31 mouse cellular contexts compared by ENCODE assay signal in the genomic region with DNA sequence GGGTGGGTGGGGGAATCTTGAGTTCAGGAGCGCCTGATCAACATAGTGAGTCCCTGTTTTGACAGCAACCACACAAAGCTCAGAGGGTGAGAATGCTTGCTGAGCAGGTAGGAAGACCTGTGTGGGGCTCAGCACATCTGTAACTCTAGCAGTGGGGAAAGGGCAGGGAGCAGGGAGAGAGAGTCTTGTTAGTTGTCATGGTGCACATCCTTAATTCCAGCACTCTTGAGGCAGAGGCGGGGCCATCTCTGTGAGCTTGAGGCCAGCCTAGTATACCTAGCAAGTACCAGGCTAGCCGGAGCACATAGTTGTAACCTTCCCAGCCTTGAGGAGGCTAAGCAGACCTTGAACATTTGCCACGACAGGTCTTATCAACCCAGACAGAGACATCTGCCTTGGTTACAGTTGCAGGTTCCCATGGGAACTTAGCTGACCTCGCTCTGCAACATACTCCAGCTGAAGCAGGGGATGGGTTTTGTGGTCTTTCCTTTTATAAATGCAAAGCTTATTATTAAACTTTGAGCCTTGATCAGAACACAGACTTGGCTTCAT. TPM values are rescaled to one million over a fixed set of nuclear protein-coding genes. Genes with fewer than 3 reads are reported as not detected.
DNase-seq lines count a peak whose midpoint lies in the region; ATAC-seq and TF ChIP-seq lines count a peak whose summit lies in the region.
"Had no signal": no experiment of that assay in that cellular context is flagged by ENCODE, and none has a peak within 500 bp of the region (broad histone marks: within the 10 kb centered on the region; RNA-seq: fewer than 3 reads in every experiment).

No protein-coding gene starts in this region.

- intact Hi-C loops in left cerebral cortex, postnatal 10 days (cut with DNase I), result loop anchor here (10.0 kb wide), 1 partner anchor 435 kb away; the partner anchor contains the start of gene Blcap

- H3K27ac ChIP-seq in MEL (ENCODE audit: control insufficient read depth, low read depth, low read length), result peak overlapping the region; percentile 31; the same call in 1 of the 2 replicates
- H3K27ac ChIP-seq: embryonic facial prominence, embryonic 12.5 days; forebrain, embryonic 12.5 days; heart, embryonic 13.5 days; hindbrain, embryonic 15.5 days had no signal

- ATAC-seq in megakaryocyte, adult 5-6 weeks (ENCODE audit: poor library complexity, severe bottlenecking), result no peak
- ATAC-seq in megakaryocyte progenitor cell, adult 5-6 weeks (replicated peaks; ENCODE audit: poor library complexity), result peak; percentile 32
- ATAC-seq: activated CD4-positive, CD25-positive, alpha-beta regulatory T cell, adult 4 months; CD4-positive, CD25-positive, alpha-beta regulatory T cell, adult 4 months; forebrain, embryonic 16.5 days; inflammation-experienced regulatory T-cells, adult 6 months; Patski had no signal

- peak overlapping the region; percentile 3 for H3K4me3 ChIP-seq in megakaryocyte, embryonic 14.5 days (replicated peaks)
- H3K4me3 ChIP-seq in MEL (ENCODE audit: control insufficient read depth in 1 of 2, insufficient read depth in 1 of 2, low read depth in 2 of 2, low read length in 2 of 2), result no peak overlapping the region
- H3K4me3 ChIP-seq: embryonic facial prominence, embryonic 12.5 days; forebrain, embryonic 12.5 days; heart, embryonic 13.5 days; hindbrain, embryonic 15.5 days had no signal

- no peak for TF ChIP-seq RAD21 in MEL (IDR thresholded peaks at IDR 0.05; ENCODE audit: low read depth, low read length)

- DNase-seq in A20 (ENCODE audit: low read depth, low spot score) (peak; percentile 52), MEL (ENCODE audit: low read depth, low spot score) (peak; percentile 67)
- DNase-seq in frontal cortex, postnatal 25 days (ENCODE audit: low spot score in 2 of 2), result no peak
- no peak for DNase-seq in left cerebral cortex, postnatal 10 days (ENCODE audit: extremely low spot score in 1 of 2, low spot score in 2 of 2)
- DNase-seq: adrenal gland, adult 2 months; adrenal gland, postnatal 36 days; cerebellum, adult 11 months; cerebellum, adult 9-10 months; cerebellum, postnatal 25 days; gastrocnemius, postnatal 14 days; heart, postnatal 36 days had no signal

- H3K36me3 ChIP-seq in megakaryocyte, embryonic 14.5 days (replicated peaks; ENCODE audit: low read length), result peaks cover 8% of the 10 kb centered on the region
- peaks cover 0 to 24% of the 10 kb centered on the region in 2 experiments; a peak in 2 of 4 replicates for H3K36me3 ChIP-seq in MEL (ENCODE audit: control insufficient read depth in 1 of 2, insufficient read depth in 2 of 2, low read length in 2 of 2)
- H3K36me3 ChIP-seq: embryonic facial prominence, embryonic 12.5 days; heart, embryonic 13.5 days; hindbrain, embryonic 15.5 days had no signal

- H3K4me1 ChIP-seq in megakaryocyte, embryonic 14.5 days, result peaks cover 41% of the 10 kb centered on the region
- H3K4me1 ChIP-seq in MEL (ENCODE audit: control insufficient read depth in 1 of 2, insufficient read depth in 2 of 2, low read length in 2 of 2), result peaks cover 3 to 27% of the 10 kb centered on the region in 2 experiments; a peak in 3 of 4 replicates
- H3K4me1 ChIP-seq: embryonic facial prominence, embryonic 12.5 days; heart, embryonic 13.5 days had no signal

- peaks cover 4% of the 10 kb centered on the region for H3K79me2 ChIP-seq in MEL (ENCODE audit: control insufficient read depth, insufficient read depth, low read length, poor library complexity)

- peak; percentile 11 to 63; a peak in 2 of 4 replicates for TF ChIP-seq EP300 in MEL (IDR thresholded peaks at IDR 0.05; ENCODE audit: low read depth in 1 of 2, low read length in 2 of 2)

- TF ChIP-seq POLR2A in MEL (IDR thresholded peaks at IDR 0.05; ENCODE audit: control insufficient read depth in 1 of 2, insufficient read depth in 1 of 2, low read depth in 1 of 2, low read length in 2 of 2, poor library complexity in 1 of 2), result no peak

- H3K9me3 ChIP-seq in megakaryocyte, embryonic 14.5 days, result no peaks in the 10 kb centered on the region; the same call in 1 of the 2 replicates
- H3K9me3 ChIP-seq in MEL (replicated peaks; ENCODE audit: insufficient read depth, low read length), result no peaks in the 10 kb centered on the region
- H3K9me3 ChIP-seq: embryonic facial prominence, embryonic 12.5 days; hindbrain, embryonic 15.5 days had no signal

- H3K27me3 ChIP-seq in megakaryocyte, embryonic 14.5 days (replicated peaks), result no peaks in the 10 kb centered on the region
- H3K27me3 ChIP-seq in MEL (ENCODE audit: control insufficient read depth in 1 of 2, insufficient read depth in 2 of 2, low read length in 2 of 2), result no peaks in the 10 kb centered on the region
- H3K27me3 ChIP-seq: embryonic facial prominence, embryonic 12.5 days; forebrain, embryonic 12.5 days; heart, embryonic 13.5 days; hindbrain, embryonic 15.5 days; Patski had no signal

- H3K9ac ChIP-seq in MEL (ENCODE audit: control insufficient read depth, low read depth, low read length, poor library complexity, severe bottlenecking), result no peak overlapping the region
- H3K9ac ChIP-seq: embryonic facial prominence, embryonic 12.5 days; forebrain, embryonic 12.5 days; heart, embryonic 13.5 days; hindbrain, embryonic 15.5 days had no signal

- TF ChIP-seq CTCF in MEL (IDR thresholded peaks at IDR 0.05 in 2 of 3, conservative IDR thresholded peaks at IDR 0.05 in 1 of 3; ENCODE audit: control insufficient read depth in 1 of 3, insufficient read depth in 1 of 3, low read depth in 2 of 3, low read length in 3 of 3, poor library complexity in 1 of 3, severe bottlenecking in 1 of 3), result no peak

TF ChIP-seq in MEL, 35 proteins besides CTCF, POLR2A, EP300 and RAD21:
- TF ChIP-seq ETS1 (IDR thresholded peaks at IDR 0.05; ENCODE audit: low read depth, low read length), result peak; percentile 62
- no peak for TF ChIP-seq RCOR1 (IDR thresholded peaks at IDR 0.05; ENCODE audit: low read depth, low read length)
- TF ChIP-seq GATA1 (IDR thresholded peaks at IDR 0.05; ENCODE audit: low read depth, low read length), result 0 out of 2 replicates have a peak, but pooled peaks have one; percentile 42
- TF ChIP-seq TAL1 (IDR thresholded peaks at IDR 0.05; ENCODE audit: low read length), result peak; percentile 71
- TF ChIP-seq NRF1 (IDR thresholded peaks at IDR 0.05; ENCODE audit: insufficient read depth, low read depth, low read length, poor library complexity, severe bottlenecking), result no peak
- TF ChIP-seq POLR2AphosphoS2 (IDR thresholded peaks at IDR 0.05; ENCODE audit: low read length), result no peak
- no peak for TF ChIP-seq SMC3 (IDR thresholded peaks at IDR 0.05; ENCODE audit: low read depth, low read length)
- peak; percentile 68 for TF ChIP-seq TCF12 (IDR thresholded peaks at IDR 0.05; ENCODE audit: low read depth, low read length)
TF ChIP-seq in MEL: peak in this region for 4.

RNA-seq across cellular contexts. Expression of gene Samhd1, which starts 4.3 kb away (rescaled TPM):
- 16.0 and 27.3 TPM in 2 replicates for polyA plus RNA-seq in megakaryocyte, embryonic 14.5 days (2012; ENCODE audit: insufficient read depth, low replicate concordance)
- total RNA-seq in megakaryocyte, adult 5-6 weeks (2015), result 730 and 815 TPM in 2 replicates
- 599 and 677 TPM in 2 replicates for total RNA-seq in megakaryocyte, adult 5-6 weeks (2017)
- 15.7 and 19.7 TPM in 2 replicates for total RNA-seq in MEL (2012; rRNA removed)
- 10 to 100 TPM; 50.5 to 76.8 TPM for polyA plus RNA-seq in MEL (2012; ENCODE audit: insufficient read depth in 1 of 2, insufficient read length in 2 of 2, low read depth in 1 of 2, low replicate concordance in 2 of 2, missing spikeins in 1 of 2)
- total RNA-seq in megakaryocyte progenitor cell, adult 5-6 weeks (2015), result 90.6 and 93.0 TPM in 2 replicates
- 60.4 and 62.9 TPM in 2 replicates for total RNA-seq in megakaryocyte progenitor cell, adult 5-6 weeks (2017)
- total RNA-seq in left cerebral cortex, postnatal 10 days (2021), result 10 to 100 TPM; 16.7 to 17.4 TPM

RNA-seq across cellular contexts. Expression of gene Tldc2, which starts 52.5 kb away (rescaled TPM):
- not detected in 2 replicates for polyA plus RNA-seq in megakaryocyte, embryonic 14.5 days (2012; ENCODE audit: insufficient read depth, low replicate concordance)
- total RNA-seq in megakaryocyte, adult 5-6 weeks (2015), result not detected in 2 replicates
- total RNA-seq in megakaryocyte, adult 5-6 weeks (2017), result not detected in 2 replicates
- total RNA-seq in MEL (2012; rRNA removed), result not detected in 2 replicates
- not detected for polyA plus RNA-seq in MEL (2012; ENCODE audit: insufficient read depth in 1 of 2, insufficient read length in 2 of 2, low read depth in 1 of 2, low replicate concordance in 2 of 2, missing spikeins in 1 of 2)
- not detected in 2 replicates for total RNA-seq in megakaryocyte progenitor cell, adult 5-6 weeks (2015)
- total RNA-seq in megakaryocyte progenitor cell, adult 5-6 weeks (2017), result not detected in 2 replicates
- total RNA-seq in left cerebral cortex, postnatal 10 days (2021), result not detected
- total RNA-seq: adrenal gland, adult 2 months; adrenal gland, postnatal 36 days; G1E; gastrocnemius, adult 18-20 months; gastrocnemius, postnatal 14 days; heart, adult 8-10 months; heart, postnatal 36 days had no signal
- polyA plus RNA-seq: activated CD4-positive, CD25-positive, alpha-beta regulatory T cell, adult 4 months; brain, embryonic 14.5 days; CD4-positive, CD25-positive, alpha-beta regulatory T cell, adult 4 months; cortical plate, adult 2 months; embryonic facial prominence, embryonic 12.5 days; forebrain, embryonic 12.5 days; forebrain, embryonic 16.5 days; G1E; gonadal fat pad, adult 2 months; heart, embryonic 13.5 days; heart, postnatal 0 days; hindbrain, embryonic 11.5 days; hindbrain, embryonic 15.5 days; inflammation-experienced regulatory T-cells, adult 6 months had no signal

Comparison
In these comparisons a context has a peak if more than half of its experiments do, and no peak if none do; other contexts are left out.
1. DNase-seq: peak in A20 (single experiment) and MEL (single experiment); none in frontal cortex, postnatal 25 days (0 of 2) and left cerebral cortex, postnatal 10 days (0 of 2).
2. RNA of gene Samhd1, which starts 4.3 kb away (total RNA-seq): 599 to 815 TPM in megakaryocyte, adult 5-6 weeks; 60.4 to 93.0 TPM in megakaryocyte progenitor cell, adult 5-6 weeks, 16.7 to 17.4 TPM in left cerebral cortex, postnatal 10 days and 15.7 to 19.7 TPM in MEL; every median in the first group is over 4 times any median in the second.